Mouse (Mus musculus): ENCODE measurements around the gene Ndst2.

The Ndst2 gene

DNA sequence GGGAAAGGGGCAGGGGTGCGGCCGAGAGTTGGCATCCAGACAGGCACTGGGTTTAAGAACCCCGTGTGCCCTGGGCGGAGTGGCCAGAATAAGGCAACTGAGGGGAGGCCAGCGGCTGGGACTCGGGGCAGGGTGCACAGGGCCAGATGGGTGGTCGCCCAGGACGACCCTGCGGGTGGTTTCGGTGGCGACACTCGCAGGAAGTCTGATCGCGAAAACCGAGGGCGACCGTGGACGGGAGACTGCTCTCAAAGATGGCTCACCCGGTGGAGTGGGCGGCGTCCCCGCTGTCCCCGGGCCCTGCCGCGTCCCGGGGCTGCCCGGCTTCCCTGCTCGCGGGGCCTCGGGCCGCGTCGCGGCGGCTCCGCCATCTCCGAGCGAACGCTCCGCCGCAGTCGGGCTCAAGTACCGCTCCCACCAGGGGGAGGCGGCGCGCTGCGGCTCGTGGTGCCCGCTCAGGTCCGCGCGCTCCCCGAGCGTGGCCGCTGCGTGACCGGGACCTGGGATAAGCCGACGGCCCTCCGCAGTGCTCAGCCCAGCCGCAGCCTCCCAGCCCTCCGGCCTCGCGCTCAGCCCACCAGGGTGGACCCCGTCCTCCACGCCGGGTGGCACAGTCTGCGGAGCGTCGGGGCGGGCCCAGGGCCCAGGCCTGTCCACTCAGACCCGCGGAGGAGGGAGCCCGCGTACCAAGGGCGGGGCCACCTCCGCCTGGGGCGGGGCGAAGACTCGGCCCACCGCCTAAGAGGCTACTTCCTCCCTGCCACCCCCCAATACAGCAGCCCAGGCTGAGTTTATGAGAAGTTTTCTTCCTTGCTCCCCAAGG lies at the start of gene Ndst2:
Gene Ndst2 (minus strand): TSS at position 611 of the 823 bp plus-strand sequence.
- peak; percentile 62 for DNase-seq (ENCODE audit: low spot score)

DNA sequence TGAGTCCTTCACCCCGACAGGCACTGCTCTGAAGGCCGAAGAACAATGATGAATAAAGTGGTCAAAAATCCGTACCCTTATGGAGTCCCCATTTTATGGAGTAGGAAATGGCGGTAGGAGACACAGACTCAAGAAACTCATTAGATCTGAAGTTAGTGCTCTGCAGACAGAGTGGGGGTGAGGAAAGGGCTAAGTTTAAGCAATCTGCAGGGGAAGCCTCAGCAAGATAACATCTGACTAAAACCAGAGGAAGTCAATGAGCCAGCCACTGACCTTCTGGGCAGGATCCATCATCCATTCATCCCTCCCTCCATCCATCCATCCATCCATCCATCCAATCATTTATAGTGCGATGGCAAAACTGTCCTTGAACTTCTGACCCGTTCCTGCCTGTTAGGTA lies 49.2 kb upstream of the Ndst2 start:
- no peak for DNase-seq (ENCODE audit: low spot score)

DNA sequence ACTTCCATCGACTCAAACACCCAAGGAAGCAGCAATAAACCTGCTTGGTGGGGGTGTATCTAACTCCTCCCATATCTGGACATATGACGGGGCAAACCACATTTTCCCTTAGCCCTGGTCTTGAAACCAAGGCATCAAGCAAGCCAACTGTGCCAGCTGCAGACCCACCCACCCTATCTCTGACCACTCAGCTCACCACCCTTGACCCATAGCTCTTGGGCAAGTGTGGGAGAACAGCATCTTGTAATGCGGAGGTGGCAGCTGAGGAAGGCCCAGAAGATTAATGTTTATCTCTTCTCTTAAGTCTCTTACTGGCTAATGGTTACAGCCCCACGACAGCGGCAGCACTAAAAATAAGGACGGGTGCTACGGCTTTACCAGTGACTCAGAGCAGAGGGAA lies 48.5 kb upstream of the Ndst2 start:
- DNase-seq (ENCODE audit: low spot score): no peak

DNA sequence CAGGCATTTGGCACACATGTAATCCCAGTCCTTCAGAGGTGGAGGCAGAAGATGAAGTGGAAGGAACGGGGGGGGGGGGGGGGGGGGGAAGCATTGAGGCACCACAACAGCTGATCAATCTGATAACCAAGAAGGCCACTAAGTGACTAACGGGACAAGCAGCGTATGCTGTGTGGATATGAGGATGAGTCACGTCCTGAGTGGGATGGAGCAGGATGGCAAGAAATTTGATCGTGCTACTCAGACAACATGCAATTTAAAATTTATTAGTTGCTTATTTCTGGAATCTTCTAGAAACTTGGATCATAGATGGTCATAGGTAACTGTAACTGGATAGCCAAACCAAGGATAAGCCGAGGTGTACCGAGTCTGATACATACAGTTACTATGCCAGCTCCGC lies 45.9 kb upstream of the Ndst2 start:
- DNase-seq (ENCODE audit: low spot score): no peak

DNA sequence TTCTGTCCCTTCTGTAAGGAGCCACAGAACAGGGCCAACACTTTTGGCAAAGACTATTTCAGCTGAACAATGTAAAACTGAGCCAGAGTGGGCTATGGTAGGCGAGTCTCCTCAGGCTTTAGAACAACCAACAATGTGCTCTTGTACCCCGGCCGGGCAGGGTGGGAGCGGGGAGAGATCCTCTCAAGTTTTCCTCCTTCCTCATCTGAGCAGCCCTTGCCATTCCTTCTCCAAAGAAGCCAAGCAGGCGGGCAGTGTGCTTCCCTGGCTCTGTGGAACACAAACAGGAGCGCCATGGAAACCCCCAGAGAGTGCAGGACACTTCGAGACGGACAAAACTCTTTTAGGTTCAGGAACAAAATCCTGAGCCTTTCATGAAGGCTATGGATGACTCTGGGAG lies 44.1 kb upstream of the Ndst2 start:
- DNase-seq (ENCODE audit: low spot score): no peak

DNA sequence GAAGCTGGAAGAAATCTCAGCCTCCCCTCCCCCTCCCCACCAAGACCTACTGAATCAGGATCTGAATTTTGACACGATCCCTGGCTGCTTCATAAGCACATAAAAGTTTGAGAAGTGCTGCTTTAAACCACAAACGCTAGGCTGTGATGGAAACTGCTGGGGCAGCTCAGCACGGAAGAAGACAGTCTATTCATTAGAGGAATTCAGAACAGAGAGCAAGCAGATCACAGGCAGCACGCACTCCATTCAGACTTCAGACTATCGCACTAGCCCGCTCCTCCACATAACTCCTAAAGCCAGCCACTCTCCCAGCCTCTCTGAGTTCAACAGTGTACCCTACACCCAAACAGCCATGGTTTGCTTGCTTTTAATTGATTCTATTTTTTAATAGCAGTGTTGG lies 41.3 kb upstream of the Ndst2 start:
- DNase-seq (ENCODE audit: low spot score): no peak

DNA sequence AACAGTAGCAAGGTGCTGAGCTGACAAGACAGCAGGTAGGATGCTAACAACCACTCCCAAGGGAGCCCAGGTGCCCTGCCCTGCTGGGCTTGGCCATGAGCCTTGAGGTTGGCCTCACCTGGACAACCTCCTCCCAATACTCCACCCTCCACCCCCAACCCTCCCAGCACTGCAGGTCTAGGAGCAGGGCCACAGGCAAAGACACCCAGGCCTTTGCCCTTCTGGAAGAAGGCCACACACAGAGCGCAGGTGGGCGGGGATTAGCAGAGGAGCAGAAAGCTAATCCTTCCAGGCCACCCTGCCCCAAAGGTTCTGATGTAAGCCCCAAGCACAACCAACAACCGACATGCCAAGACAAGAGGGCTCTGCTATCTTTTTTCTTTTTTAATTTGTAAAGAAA lies 39.0 kb upstream of the Ndst2 start:
- no peak for DNase-seq (ENCODE audit: low spot score)

DNA sequence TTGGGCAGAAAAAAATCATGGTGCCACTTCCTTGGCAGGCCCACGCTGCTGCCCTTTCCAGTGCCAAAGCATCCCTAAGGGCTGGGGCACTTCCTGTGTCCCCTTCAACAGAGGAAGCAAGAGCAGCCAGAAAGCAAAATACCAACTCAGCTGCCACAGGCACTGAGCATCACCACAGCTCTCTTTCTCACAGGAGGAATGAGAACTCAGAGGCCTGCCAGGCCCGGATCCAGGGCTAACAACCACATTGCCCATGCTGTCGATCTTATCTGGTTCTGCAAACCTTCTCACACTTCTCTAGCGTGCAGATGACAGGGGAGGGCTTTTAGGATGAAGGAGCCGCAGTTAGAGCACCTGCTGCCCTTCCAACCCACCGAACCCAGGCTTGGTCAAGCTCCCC lies 38.4 kb upstream of the Ndst2 start:
- no peak for DNase-seq (ENCODE audit: low spot score)

DNA sequence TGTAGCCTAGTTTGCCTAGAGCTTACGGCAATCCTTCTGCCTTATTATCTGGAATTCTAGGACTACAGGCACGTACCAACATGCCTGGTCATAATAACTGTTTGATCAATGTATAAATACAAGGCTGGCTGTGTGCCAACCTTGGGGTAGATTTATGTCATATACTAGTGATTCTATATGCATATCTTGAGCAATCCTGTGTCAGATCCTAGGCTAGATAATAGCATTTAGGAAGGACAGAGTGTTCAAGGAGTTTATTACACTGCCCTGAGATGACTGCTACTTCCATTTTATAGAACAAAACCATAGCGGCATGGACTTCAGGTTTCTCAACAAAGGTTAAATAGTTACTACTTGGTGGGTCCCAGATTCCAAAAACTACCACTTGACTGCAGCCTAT lies 37.6 kb upstream of the Ndst2 start:
- no peak for DNase-seq (ENCODE audit: low spot score)

DNA sequence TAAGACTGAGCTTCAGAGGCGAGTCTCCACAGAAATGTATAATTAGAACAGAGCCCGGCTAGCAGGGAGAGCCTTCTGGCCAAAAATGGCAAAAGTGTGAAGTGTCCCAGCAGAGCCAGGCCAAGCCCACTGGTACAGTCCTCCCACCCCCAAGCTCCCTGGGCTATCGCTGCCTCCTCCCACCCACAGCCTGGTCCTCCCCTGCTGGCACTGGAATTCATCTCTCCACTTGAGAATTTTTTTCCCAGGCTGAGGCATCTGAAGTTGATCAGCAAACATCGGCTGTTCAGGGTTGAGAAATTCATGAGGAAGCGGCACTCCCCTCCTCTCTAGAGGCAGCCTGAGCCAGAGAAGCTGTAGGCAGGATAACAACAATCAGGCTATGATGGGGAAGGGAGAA lies 34.2 kb upstream of the Ndst2 start:
- no peak for DNase-seq (ENCODE audit: low spot score)

DNA sequence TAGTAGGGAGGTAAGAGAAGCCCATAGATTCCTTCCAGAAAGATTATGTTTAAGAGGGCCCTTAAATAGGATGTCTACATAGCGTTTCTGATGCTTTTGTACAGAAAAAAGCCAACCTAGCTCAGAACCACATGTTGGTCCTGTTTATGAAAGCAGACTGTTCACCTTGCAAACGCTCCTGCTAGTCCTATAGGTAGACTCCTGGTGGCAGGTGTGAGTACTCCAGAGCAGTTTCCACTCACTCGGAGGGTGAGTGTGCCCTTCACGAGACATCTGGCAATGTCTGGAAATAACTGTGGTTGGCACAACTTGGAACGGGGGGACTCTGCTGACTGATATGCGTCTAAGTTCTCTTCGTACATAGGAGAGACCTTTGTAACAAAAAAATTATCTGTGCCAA lies 33.6 kb upstream of the Ndst2 start:
- DNase-seq (ENCODE audit: low spot score): no peak

DNA sequence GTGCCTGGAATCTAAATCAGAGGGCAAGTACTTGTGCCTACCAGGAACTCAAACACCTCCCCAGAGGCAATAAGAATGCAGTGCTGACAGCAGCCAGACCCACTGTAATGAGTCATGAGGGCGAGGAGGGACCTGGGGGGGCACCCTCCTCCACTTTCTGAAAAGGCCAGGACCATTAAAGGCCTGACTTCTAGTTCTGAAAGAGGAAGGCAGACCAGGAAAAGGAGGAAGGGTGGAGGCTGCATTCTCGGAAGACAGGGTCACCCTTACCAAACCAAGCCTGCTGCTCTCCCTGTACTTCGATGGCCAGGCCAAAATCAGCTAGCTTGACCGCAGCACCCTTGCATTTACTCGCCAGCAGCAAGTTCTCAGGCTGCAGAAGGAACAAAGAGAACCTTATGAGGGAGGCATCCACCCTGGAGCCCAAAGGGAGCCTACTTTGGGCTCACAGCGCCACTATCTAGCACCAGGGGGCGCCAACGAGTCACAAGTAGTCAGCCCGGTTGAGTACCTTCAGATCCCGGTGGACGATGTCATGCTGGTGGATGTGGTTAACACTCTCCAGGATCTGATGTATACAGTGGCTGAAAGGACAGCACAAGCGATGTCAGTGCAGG lies 31.4 kb upstream of the Ndst2 start:
- DNase-seq (ENCODE audit: low spot score): peak; percentile 86

DNA sequence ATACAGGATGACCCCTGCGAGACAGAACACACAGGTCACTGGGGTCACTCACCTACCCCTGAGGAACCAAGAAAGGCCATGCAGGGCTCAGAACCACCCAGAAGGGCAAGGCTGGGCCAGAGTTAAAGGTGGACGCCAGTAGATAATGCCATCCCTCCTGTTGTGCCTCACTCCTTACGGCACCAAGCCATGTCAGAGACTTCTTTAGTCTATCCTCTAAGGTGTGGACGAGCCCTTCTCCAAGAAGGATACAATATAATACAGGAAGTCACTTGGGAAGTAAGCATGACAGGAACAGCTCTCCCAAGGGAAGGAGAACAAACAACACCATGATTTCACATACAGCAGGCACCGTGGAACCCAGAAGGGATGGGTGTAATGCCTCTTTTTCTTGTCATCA lies 30.6 kb upstream of the Ndst2 start:
- DNase-seq (ENCODE audit: low spot score): no peak

DNA sequence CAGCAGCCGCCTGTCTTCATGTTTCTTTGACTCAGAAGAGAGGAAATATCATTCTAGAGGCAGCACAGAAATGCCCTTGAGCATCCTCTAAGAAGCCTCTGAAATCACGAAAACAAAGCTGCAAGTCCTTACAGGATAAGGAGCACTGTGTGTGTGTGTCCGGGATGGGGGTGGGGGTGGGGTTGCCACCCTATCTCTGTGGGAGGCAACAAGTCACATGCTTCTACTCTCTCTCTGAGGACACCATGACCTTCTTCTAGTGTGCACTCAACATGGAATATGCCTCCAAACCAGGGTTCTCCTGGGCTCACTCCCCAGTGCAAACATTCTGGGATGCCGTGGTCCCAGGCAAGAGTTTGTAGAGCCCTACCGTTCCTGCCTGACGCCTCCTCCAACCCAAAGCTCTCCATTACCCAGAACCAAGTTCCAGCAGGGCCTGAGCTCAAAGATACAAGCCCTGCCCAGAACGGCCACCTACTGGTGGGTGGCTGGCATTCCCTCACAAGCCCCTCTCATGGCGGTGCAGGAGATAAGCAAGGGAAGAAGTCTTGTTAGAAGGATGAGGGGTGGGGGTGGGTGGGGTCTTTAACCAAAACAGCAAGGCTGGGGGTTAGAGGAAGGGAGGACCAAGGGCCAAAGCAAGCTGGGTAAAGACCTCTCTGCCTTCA lies 24.5 kb upstream of the Ndst2 start:
- DNase-seq (ENCODE audit: low spot score): no peak

DNA sequence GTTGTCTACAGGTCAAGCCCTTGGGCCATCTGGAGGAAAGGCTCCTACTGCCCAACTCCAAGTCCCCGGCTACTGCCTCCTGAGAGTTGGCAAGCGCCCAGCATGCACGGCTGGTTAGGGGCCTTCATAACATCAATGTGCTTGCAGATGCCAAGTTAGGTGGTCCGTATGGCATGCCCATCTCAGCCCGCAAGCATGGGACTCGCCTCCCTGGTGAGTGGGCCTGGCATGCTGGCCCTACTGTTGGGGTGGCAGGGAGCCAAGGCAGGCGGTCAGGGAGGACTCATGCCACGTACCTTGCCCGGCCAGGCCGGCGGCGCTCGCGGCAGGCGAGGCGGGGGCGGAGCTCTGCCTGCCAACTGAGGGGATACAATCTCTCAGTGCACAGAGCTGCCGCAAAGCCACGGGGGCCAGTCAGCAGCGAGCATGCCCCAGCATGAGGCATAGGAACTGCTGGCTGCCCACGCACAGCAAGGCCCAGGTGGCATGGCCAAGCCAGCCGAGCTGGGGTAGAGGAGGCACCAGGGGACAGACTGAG lies 23.1 kb upstream of the Ndst2 start:
- no peak for DNase-seq (ENCODE audit: low spot score)

DNA sequence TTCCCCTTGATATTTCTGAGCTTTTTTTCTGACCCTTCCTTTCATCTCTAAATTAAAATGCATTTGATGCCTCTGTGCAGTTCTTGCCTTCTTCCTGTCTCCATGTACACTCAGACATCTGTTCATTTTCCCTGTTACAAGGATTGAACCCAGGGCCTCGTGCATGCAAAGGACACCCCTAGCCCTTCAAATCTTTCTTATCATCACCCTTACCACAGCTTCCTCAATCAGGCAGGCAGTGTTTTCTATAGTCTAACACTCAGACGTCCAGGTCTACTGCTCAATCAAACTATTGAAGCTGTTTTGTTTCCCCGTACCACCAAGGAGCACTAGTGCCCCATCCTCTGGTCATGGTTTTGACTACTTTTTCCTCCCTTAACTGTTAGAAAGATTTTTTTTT lies 19.4 kb upstream of the Ndst2 start:
- no peak for DNase-seq (ENCODE audit: low spot score)

DNA sequence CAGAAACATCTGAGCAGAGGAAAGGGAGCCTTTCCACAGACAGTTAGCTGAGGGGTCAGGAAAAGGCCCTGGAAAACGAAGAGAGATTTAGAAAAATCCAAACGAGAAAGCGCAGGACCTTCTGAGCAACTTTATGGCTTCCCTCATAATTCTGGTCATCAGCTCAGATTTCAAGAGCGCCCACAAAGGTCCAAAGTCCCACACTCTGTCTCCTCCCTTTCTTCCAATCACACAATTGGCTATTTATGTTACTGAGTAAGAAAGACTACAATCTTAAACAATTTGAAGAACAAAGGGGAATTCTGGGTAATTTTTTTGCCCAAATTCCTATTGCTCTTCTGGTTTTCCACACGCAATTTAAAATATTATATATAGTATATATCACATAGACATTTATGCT lies 16.1 kb upstream of the Ndst2 start:
- no peak for DNase-seq (ENCODE audit: low spot score)

DNA sequence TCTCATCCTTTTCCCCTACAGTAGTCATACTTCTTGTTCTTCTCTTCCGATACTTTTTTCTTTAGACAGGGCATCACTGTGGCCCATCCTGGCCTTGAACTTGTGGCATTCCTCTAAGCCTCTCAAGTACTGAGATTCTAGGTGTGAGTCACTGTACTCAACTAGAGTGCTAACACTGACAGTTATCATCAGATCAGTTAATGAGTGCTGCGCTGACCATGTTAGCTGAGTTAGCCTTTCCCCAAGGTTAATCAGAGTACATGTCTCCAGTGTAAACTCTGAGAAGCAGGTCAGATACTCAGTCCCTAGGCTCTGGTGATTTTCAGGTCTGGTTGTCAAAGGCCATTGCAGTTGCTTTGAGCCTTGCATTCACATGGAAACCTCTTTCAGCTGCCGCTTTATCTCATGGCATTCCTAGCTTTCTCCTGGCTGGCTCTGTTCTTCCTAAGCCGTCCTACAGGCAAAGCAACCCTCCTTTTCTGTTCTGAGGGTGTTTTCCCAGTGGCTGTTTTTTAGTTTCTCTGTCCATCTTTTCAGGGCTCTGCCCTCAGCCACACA lies 15.2 kb upstream of the Ndst2 start:
- DNase-seq (ENCODE audit: low spot score): no peak

DNA sequence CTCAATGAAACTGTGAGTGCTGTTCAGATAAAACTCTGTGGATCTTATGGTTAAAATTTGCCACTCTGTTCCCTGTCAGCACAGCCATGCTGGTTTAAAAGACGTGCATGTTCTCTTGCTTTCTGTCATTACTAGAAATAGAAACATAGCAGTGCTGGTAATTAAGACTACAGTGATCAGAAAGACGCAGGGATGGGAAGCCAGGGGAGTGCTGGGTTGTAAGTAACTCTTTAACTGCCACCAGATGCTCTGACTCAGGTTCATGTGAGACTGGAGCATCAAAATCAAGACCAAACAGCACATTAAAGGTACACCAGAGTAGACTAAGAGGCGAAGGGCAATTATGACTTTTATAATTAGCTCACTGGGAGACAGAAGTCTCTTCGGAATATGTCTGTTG lies 14.0 kb upstream of the Ndst2 start:
- no peak for DNase-seq (ENCODE audit: low spot score)

DNA sequence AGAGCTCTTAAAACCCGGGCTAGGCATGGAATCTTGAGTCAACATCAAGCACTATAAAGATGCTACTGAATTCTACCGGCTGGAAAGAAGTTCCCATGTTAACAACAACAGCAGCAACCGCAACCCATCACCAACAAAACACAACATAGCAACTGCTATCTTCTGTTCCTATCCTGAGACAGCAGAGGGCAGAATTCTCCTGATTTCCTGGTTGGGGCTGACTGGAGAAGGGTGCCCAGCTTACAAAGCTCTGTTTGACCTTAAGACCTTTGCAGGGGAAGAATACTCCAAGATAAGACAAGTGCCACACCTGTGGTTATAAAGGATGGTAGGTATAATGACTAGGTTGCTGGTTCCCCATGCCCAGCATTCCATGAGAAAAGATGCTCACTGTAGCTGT lies 12.6 kb upstream of the Ndst2 start:
- no peak for DNase-seq (ENCODE audit: low spot score)

DNA sequence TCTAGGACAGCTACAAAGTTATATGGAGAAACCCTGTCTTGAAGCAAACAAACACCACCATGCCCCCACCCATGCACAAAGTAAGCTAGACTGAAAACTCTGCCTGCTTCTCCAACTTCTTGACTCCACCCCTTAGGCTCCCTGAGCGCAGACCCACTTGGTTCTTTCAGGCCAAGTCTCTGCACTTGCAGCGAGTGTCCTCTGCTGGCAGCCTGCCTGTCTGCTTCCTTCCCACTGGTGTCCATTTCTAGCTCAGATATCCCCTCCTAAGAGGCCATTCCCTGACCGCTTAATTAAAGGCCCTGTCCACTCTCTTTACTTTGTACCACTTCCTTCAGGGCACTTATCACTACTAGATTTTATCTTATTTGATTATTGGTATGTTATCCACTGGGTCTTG lies 9.3 kb upstream of the Ndst2 start:
- no peak for DNase-seq (ENCODE audit: low spot score)

DNA sequence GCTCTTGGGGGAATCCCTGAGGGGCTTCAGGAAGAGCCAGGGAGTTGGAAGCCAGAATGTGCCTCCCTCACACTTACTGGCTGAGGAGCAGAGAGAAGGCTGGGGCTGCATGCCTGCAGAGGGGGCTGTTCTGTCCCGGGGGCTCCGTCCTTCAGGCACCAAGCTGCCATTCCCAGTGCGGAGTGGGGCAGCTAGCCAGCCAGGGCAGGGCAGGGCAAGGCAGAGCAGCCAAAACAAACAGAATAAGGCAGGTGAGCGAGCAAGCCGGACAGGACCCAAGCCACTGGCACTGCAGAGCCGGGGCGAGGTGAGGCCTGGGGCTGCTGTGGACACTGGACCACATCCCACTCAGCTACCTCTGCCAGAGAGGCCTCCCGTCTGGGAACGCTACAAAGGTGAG lies 6.9 kb upstream of the Ndst2 start:
- no peak for DNase-seq (ENCODE audit: low spot score)

DNA sequence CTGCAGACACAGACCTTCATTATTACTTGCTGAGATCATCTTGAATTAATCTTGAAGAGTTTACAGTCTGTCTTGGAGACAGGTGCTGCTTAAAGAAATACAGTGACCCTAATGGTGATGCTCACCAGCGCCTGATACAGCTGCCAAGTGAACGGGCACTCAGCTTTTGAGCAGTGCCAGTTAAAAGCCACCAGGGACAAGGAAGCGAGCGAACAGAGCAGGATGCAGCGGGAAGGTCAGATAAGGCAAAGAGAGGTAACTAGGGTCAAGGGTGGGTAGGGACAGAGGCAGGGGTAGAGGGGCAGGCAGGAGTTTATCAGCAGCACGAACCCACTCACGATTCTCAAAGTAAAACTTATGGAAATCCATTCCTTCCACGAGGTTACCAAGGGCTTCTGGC lies 4.1 kb upstream of the Ndst2 start:
- no peak for DNase-seq (ENCODE audit: low spot score)
